Mouse (Mus musculus) testis, adult 2 months (tissue): ENCODE measurements around the gene Ccnb1. TPM values are rescaled to one million over a fixed set of nuclear protein-coding genes. Genes with fewer than 3 reads are reported as not detected.
"Not testable (repeated sequence)": the region's sequence is repeated elsewhere in the genome, so short reads cannot be mapped to it uniquely, and the experiment has no call there.

Source experiments
- H3K27ac ChIP-seq: fragments of 200-500 bp; 2 replicates; pipeline ENCODE4 v1.5.1; 2012; ENCODE audit warnings: low read depth, low read length; ENCODE audit not compliant: control insufficient read depth, insufficient read depth
- H3K27me3 ChIP-seq: fragments of 200-500 bp; 2 replicates; pipeline ENCODE4 v1.6.1; 2012; ENCODE audit warnings: mild to moderate bottlenecking, low read length, moderate library complexity; ENCODE audit not compliant: control insufficient read depth, insufficient read depth
- H3K36me3 ChIP-seq: fragments of 200-500 bp; 2 replicates; pipeline ENCODE4 v1.6.1; 2012; ENCODE audit warnings: mild to moderate bottlenecking, low read length; ENCODE audit not compliant: control insufficient read depth, insufficient read depth
- H3K4me1 ChIP-seq: fragments of 200-500 bp; 2 replicates; pipeline ENCODE4 v1.6.1; 2012; ENCODE audit warnings: low read length; ENCODE audit not compliant: control insufficient read depth, insufficient read depth
- H3K4me3 ChIP-seq: fragments of 200-500 bp; 2 replicates; pipeline ENCODE4 v1.5.1; 2012; ENCODE audit warnings: low read depth, mild to moderate bottlenecking, low read length, moderate library complexity, mixed read lengths; ENCODE audit not compliant: control insufficient read depth
- CTCF ChIP-seq: fragments of 200-500 bp; IDR thresholded peaks from 2 replicates; pipeline ENCODE4 v1.5.1; 2012; ENCODE audit warnings: low read depth, mild to moderate bottlenecking, inconsistent platforms, low read length, moderate library complexity; ENCODE audit not compliant: control insufficient read depth, insufficient read depth, insufficient replicate concordance
- POLR2A ChIP-seq: fragments of 200-500 bp; IDR thresholded peaks from 2 replicates; pipeline ENCODE4 v1.6.1; 2012; ENCODE audit warnings: low read depth, mild to moderate bottlenecking, inconsistent platforms, low read length, moderate library complexity; ENCODE audit not compliant: control insufficient read depth
- polyA plus RNA-seq: library from polyadenylated mRNA; depleted of rRNA; stranded (reverse); fragments of >200 nt; gene quantifications from 2 replicates; pipeline ENCODE4 v1.2.3, GENCODE M21; 2012; rRNA removed

Ccnb1 gene
- polyA plus RNA-seq, 1 experiment = 41.6 TPM

DNA sequence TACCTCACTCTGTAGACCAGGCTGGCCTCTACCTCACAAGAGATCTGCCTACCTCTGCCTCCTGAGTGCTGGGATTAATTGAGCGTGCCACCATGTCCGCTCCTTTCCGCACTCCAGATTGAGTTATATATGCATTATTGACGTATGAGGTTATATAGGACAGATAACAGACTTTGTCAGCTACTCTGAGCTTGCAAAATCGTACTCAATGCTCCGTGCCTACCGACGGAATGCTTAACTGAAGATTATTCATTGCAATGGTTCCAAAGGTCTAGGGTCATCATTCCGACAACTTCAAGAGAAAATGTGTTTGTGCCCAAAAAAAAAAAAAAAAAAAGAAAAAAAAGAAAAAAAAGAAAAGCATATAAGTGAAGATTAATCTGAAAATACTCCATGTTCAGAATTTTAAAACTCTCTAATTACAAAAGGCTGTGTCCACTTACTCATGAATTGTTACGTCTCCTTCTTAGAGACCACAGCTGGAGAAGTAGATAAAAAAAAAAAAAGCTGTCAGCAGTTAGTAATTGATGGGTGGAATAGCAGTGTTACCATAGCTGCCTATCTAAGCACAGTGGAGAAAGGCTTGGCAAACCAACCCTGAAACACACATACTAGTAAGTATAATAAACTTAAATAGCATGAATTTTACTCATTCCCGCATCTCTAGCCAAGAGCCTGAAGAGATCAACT lies 42.9 kb downstream of the Ccnb1 start:
- H3K4me3 ChIP-seq = peak overlapping the region; percentile 100
- TF ChIP-seq POLR2A = no peak
- H3K4me1 ChIP-seq = no peaks in the 10 kb centered on the region
- no peaks in the 10 kb centered on the region for H3K36me3 ChIP-seq
- H3K27me3 ChIP-seq = no peaks in the 10 kb centered on the region
- H3K27ac ChIP-seq = no peak overlapping the region

DNA sequence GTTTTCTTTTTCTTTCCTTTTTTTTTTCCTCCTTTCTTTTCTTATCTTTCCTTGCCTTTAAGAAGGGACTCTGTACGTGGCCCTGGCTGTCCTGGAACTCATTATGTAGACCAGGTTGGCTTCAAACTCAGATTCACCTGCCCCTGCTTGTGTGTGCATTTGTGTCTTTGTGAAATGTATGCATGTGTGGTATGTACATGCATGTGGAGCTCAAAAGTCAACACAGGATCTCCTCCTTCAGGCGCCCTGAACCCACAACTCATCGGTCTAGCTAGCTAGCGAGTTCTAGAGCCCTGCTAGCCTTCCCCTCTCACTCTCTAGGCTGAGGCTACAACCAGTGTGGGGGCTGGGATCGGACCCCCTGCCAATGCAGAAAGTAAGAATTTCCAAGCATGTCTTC lies 43.5 kb downstream of the Ccnb1 start:
- Histone ChIP-seq H3K4me3 (peak overlapping the region; percentile 60), H3K27ac (no peak overlapping the region), H3K27me3 (no peaks in the 10 kb centered on the region), H3K4me1 (no peaks in the 10 kb centered on the region), H3K36me3 (no peaks in the 10 kb centered on the region)
- TF ChIP-seq CTCF = no peak

DNA sequence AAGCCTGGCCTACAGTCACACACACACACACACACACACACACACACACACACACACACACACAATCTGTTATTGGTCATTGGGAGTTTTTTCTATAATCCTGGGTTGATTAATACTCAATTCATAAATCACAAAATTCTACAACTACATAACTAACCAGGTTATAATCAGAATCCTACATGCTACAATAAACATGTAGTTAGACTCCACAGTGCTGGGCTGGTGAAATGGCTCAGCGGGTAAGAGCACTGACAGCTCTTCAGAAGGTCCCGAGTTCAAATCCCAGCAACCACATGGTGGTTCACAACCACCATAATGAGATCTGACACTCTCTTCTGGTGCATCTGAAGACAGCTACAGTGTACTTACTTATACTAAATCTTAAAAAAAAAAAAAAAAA lies 53.6 kb downstream of the Ccnb1 start:
- H3K36me3 ChIP-seq = no peaks in the 10 kb centered on the region; the same call in 1 of the 2 replicates
- no peaks in the 10 kb centered on the region for H3K27me3 ChIP-seq
- H3K27ac ChIP-seq = no peak overlapping the region
- TF ChIP-seq POLR2A = no peak
- TF ChIP-seq CTCF = no peak
- H3K4me3 ChIP-seq = no peak overlapping the region
- H3K4me1 ChIP-seq = no peaks in the 10 kb centered on the region

DNA sequence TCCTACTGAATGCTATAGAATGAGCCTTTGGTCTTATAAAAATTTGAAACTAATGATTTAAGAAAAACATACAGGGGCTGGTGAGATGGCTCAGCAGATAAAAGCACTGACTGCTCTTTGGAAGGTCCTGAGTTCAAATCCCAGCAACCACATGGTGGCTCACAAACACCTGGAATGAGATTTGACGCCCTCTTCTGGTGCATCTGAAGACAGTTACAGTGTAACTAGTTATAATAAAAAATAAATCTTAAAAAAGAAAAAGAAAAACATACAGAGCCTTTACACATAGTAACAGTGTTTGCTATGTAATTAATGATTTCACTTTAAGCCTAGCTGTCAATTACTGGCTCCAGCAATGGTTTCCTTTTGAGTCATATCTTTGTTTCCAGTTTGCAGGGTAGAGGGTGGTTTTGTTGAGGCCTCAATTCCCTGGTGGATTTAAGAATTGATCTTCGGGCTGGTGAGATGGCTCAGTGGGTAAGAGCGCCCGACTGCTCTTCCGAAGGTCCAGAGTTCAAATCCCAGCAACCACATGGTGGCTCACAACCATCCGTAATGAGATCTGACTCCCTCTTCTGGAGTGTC lies 54.8 kb downstream of the Ccnb1 start:
- not testable (repeated sequence) for H3K4me3 ChIP-seq, H3K27me3 ChIP-seq, H3K36me3 ChIP-seq, H3K27ac ChIP-seq, H3K4me1 ChIP-seq

DNA sequence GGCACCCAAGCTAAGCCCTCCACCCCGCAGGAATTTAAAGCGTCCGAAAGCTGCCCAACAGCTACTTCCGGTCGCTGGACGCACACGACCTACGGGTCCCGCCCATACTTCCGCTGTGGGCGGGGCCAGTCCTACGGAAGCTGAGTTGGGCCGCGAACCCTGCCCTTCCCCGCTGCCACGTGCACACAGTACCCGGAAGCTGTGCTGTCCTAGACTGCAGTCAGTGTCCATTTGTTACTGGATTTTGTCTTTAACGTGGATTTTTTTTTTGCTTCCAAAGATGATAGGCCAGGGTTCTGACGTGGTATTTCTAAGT lies 55.6 kb downstream of the Ccnb1 start, which contains the start of gene Cdk7:
Gene Cdk7, minus strand, starts transcription at position 79 of the 316 bp plus-strand sequence.
- no peaks in the 10 kb centered on the region for H3K4me1 ChIP-seq
- H3K27me3 ChIP-seq = no peaks in the 10 kb centered on the region
- H3K36me3 ChIP-seq = no peaks in the 10 kb centered on the region; the same call in 1 of the 2 replicates
- H3K27ac ChIP-seq = peak within 1 kb of the TSS; percentile 92
- peak within 1 kb of the TSS; percentile 93 for H3K4me3 ChIP-seq
- TF ChIP-seq POLR2A (peak; percentile 59; the same call in 1 of the 2 replicates), CTCF (no peak)

DNA sequence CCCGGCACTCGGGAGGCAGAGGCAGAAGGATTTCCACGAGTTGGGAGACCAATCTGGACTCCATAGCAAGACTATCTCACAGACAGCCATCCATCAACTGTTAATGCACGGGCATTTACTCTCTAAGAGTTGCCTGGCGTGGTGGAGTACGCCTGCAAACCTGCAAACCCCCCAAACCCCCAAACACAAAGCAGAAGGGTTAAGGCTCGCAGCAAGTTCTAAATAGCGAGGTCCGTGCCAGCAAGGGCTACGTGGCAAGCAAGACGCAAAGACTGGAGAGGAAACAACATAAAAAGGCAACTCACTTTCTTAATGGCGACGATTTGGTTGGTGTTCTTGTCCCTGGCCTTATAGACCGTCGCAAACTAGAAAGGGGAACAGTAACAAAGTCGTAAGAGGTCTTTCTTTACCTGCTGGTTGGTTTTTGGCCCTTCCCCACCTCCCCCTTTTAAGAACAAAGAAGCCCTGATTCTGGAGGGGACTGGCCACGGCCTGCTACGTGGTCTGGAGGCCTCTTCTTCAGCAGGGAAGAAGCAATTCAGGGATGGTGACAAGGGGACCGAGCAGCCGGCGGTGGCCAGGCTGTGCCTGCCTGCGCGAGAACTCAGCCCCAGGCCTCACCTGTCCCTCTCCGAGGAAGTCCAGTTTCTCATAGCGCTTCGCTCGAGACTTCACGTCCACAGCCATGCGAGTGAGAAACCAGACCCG lies 56.1 kb downstream of the Ccnb1 start:
- Histone ChIP-seq H3K36me3 (no peaks in the 10 kb centered on the region; the same call in 1 of the 2 replicates), H3K27me3 (no peaks in the 10 kb centered on the region), H3K4me1 (no peaks in the 10 kb centered on the region), H3K4me3 (peak overlapping the region; percentile 93), H3K27ac (peak overlapping the region; percentile 92)
- no peak for TF ChIP-seq POLR2A
- no peak for TF ChIP-seq CTCF

Other genes starting within 250 kb of the Ccnb1 start
- gene Ocln, start 233.9 kb downstream of the Ccnb1 start, polyA plus RNA-seq = 1.9 and 3.0 TPM in 2 replicates
- 0.85 and 1.1 TPM in 2 replicates for gene Marveld2, start 169.6 kb downstream of the Ccnb1 start, polyA plus RNA-seq
- 203 and 359 TPM in 2 replicates for gene Ak6, start 135.6 kb downstream of the Ccnb1 start, polyA plus RNA-seq
- gene Rad17, start 135.5 kb downstream of the Ccnb1 start, polyA plus RNA-seq = 12.3 and 12.7 TPM in 2 replicates
- gene Taf9, start 135.0 kb downstream of the Ccnb1 start, polyA plus RNA-seq = 649 and 666 TPM in 2 replicates
- gene Ccdc125, start 116.9 kb downstream of the Ccnb1 start, polyA plus RNA-seq = 0.12 and 0.20 TPM in 2 replicates
- 11.8 and 11.9 TPM in 2 replicates for gene Cdk7, start 55.6 kb downstream of the Ccnb1 start, polyA plus RNA-seq
- 143 and 149 TPM in 2 replicates for gene Mrps36, start 41.9 kb downstream of the Ccnb1 start, polyA plus RNA-seq
- gene Cenph, start 10.7 kb downstream of the Ccnb1 start, polyA plus RNA-seq = 3.2 and 3.9 TPM in 2 replicates
- gene Slc30a5, start 46.9 kb upstream of the Ccnb1 start, polyA plus RNA-seq = 8.9 and 12.5 TPM in 2 replicates